Mouse (Mus musculus) midbrain, embryonic 15.5 days (tissue): Measurements from ENCODE around the gene Klc2. TPM values are rescaled to one million over a fixed set of nuclear protein-coding genes. Genes with fewer than 3 reads are reported as not detected.

Source experiments
- ATAC-seq: fragments of 200-750 bp; cut with Nextera tagmentation; replicated peaks from 2 replicates; pipeline ENCODE4 v1.8.0; 2017; ENCODE audit warnings: moderate TSS enrichment
- H3K27ac ChIP-seq: fragments of 300-500 bp; sonication (generic); 2 replicates; pipeline ENCODE4 v1.5.1; 2015; ENCODE audit warnings: mild to moderate bottlenecking, inconsistent platforms
- H3K27me3 ChIP-seq: fragments of 300-500 bp; sonication (generic); replicated peaks from 2 replicates; pipeline ENCODE4 v1.6.1; 2015; ENCODE audit warnings: inconsistent platforms
- H3K36me3 ChIP-seq: fragments of 300-500 bp; sonication (generic); replicated peaks from 2 replicates; pipeline ENCODE4 v1.6.1; 2015; ENCODE audit warnings: inconsistent platforms
- H3K4me1 ChIP-seq: fragments of 300-500 bp; sonication (generic); 2 replicates; pipeline ENCODE4 v1.6.1; 2015; ENCODE audit warnings: inconsistent platforms
- H3K4me2 ChIP-seq: fragments of 300-500 bp; sonication (generic); 2 replicates; pipeline ENCODE4 v1.6.1; 2015; ENCODE audit warnings: inconsistent platforms, mild to moderate bottlenecking, moderate library complexity
- H3K4me3 ChIP-seq: fragments of 300-500 bp; sonication (generic); 2 replicates; pipeline ENCODE4 v1.5.1; 2015; ENCODE audit warnings: mild to moderate bottlenecking, inconsistent platforms
- H3K9ac ChIP-seq: fragments of 300-500 bp; sonication (generic); 2 replicates; pipeline ENCODE4 v1.6.1; 2015; ENCODE audit warnings: mild to moderate bottlenecking, inconsistent platforms
- H3K9me3 ChIP-seq: fragments of 300-500 bp; sonication (generic); 2 replicates; pipeline ENCODE4 v1.6.1; 2016; ENCODE audit warnings: inconsistent platforms
- WGBS: fragments of 180-500 bp; shearing (Covaris S2); methylation state at CpG from one replicate; pipeline ENCODE4 v1.1.7; 2015; ENCODE audit warnings: mixed read lengths; 5-methylcytosine and 5-hydroxymethylcytosine counted together
- polyA plus RNA-seq: library from polyadenylated mRNA; unstranded; fragments of >200 nt; fragmentation: Nextera tagmentation; extraction: Ambion mirVana; gene quantifications from 2 replicates; pipeline ENCODE4 v1.2.1, GENCODE M21; 2015

Klc2 gene
- polyA plus RNA-seq, 1 experiment from 2014 or later, result 76.8 TPM

GRCm38 (mm10) chr19:5084834-5085144, 33.6 kb downstream of the Klc2 start:
- 2% methylated on average over 15 of the region's 15 CpGs for WGBS
- peaks cover 37% of the 10 kb centered on the region for H3K4me1 ChIP-seq
- H3K4me2 ChIP-seq, result peak overlapping the region; percentile 82
- peaks cover 64% of the 10 kb centered on the region for H3K27me3 ChIP-seq
- peak overlapping the region; percentile 69 for H3K9ac ChIP-seq
- H3K4me3 ChIP-seq, result peak overlapping the region; percentile 68
- no peak overlapping the region for H3K27ac ChIP-seq
- ATAC-seq, result no peak
- 0 out of 2 replicates have a peak, but pooled peaks cover 1% of the 10 kb centered on the region for H3K36me3 ChIP-seq
- no peaks in the 10 kb centered on the region for H3K9me3 ChIP-seq

GRCm38 (mm10) chr19:5083961-5084833, 34.2 kb downstream of the Klc2 start:
- no peak overlapping the region for H3K27ac ChIP-seq

GRCm38 (mm10) chr19:5082596-5082995, 35.8 kb downstream of the Klc2 start:
- 75% methylated on average over 24 of the region's 24 CpGs for WGBS
- Histone ChIP-seq H3K27me3 (peaks cover 67% of the 10 kb centered on the region), H3K36me3 (no peaks in the 10 kb centered on the region)

More at GRCm38 (mm10) chr19:5083961-5084833, 34.2 kb downstream of the Klc2 start:
- Histone ChIP-seq H3K9ac (peak overlapping the region; percentile 69), H3K4me3 (peak overlapping the region; percentile 68), H3K27me3 (peaks cover 67% of the 10 kb centered on the region), H3K9me3 (no peaks in the 10 kb centered on the region), H3K36me3 (no peaks in the 10 kb centered on the region), H3K4me1 (peaks cover 31% of the 10 kb centered on the region), H3K4me2 (peak overlapping the region; percentile 82)
- no peak for ATAC-seq
- WGBS, result 71% methylated on average over 3 of the region's 3 CpGs

GRCm38 (mm10) chr19:5082005-5082404, 36.4 kb downstream of the Klc2 start:
- Histone ChIP-seq H3K4me2 (no peak overlapping the region), H3K9ac (no peak overlapping the region), H3K27ac (no peak overlapping the region), H3K27me3 (peaks cover 67% of the 10 kb centered on the region), H3K4me3 (no peak overlapping the region), H3K9me3 (no peaks in the 10 kb centered on the region), H3K36me3 (no peaks in the 10 kb centered on the region), H3K4me1 (peaks cover 19% of the 10 kb centered on the region)
- ATAC-seq, result no peak
- WGBS, result 71% methylated on average over 18 of the region's 18 CpGs

More at GRCm38 (mm10) chr19:5082596-5082995, 35.8 kb downstream of the Klc2 start:
- H3K4me1 ChIP-seq, result peaks cover 24% of the 10 kb centered on the region
- no peak overlapping the region for H3K27ac ChIP-seq
- H3K9me3 ChIP-seq, result no peaks in the 10 kb centered on the region
- H3K4me2 ChIP-seq, result no peak overlapping the region
- H3K4me3 ChIP-seq, result no peak overlapping the region
- H3K9ac ChIP-seq, result no peak overlapping the region
- no peak for ATAC-seq

GRCm38 (mm10) chr19:5079279-5079678, 39.1 kb downstream of the Klc2 start:
- Histone ChIP-seq H3K9me3 (no peaks in the 10 kb centered on the region), H3K27me3 (peaks cover 55% of the 10 kb centered on the region), H3K27ac (no peak overlapping the region), H3K4me3 (no peak overlapping the region), H3K4me2 (no peak overlapping the region), H3K36me3 (no peaks in the 10 kb centered on the region), H3K9ac (no peak overlapping the region), H3K4me1 (peaks cover 4% of the 10 kb centered on the region)
- WGBS, result 91% methylated on average over 1 of the region's 1 CpGs
- no peak for ATAC-seq

GRCm38 (mm10) chr19:5073518-5073917, 44.8 kb downstream of the Klc2 start:
- Histone ChIP-seq H3K27ac (no peak overlapping the region), H3K4me3 (no peak overlapping the region), H3K4me2 (no peak overlapping the region), H3K9ac (no peak overlapping the region), H3K27me3 (peaks cover 23% of the 10 kb centered on the region), H3K36me3 (no peaks in the 10 kb centered on the region), H3K9me3 (no peaks in the 10 kb centered on the region), H3K4me1 (peaks cover 26% of the 10 kb centered on the region)
- ATAC-seq, result no peak
- WGBS, result 43% methylated on average over 5 of the region's 5 CpGs

DNA sequence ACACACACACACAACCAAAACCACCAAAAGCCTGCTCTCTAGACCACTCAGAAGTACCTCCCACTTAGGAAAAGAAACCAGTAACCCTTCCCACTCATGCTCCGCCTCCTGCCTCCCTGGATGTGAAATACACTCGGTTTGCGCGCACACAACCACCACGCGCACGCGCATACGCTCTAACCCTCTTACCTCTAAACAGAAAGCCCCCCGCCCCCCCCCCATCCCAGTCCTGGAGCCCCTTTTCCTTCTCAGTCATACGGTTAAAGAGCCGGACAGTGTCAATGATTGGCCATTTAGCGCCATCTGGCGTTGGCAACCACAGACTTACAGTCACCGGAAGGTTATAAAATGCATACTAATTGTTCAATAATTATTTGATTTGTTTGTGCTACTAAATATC, 45.3 kb downstream of the Klc2 start:
- peaks cover 28% of the 10 kb centered on the region for H3K27me3 ChIP-seq
- WGBS, result 1% methylated on average over 15 of the region's 15 CpGs
- peaks cover 31% of the 10 kb centered on the region for H3K4me1 ChIP-seq
- peak overlapping the region; percentile 83 for H3K4me2 ChIP-seq
- no peaks in the 10 kb centered on the region for H3K36me3 ChIP-seq
- H3K9me3 ChIP-seq, result no peaks in the 10 kb centered on the region
- ATAC-seq, result no peak
- H3K4me3 ChIP-seq, result peak overlapping the region; percentile 43
- H3K27ac ChIP-seq, result no peak overlapping the region
- H3K9ac ChIP-seq, result no peak overlapping the region

DNA sequence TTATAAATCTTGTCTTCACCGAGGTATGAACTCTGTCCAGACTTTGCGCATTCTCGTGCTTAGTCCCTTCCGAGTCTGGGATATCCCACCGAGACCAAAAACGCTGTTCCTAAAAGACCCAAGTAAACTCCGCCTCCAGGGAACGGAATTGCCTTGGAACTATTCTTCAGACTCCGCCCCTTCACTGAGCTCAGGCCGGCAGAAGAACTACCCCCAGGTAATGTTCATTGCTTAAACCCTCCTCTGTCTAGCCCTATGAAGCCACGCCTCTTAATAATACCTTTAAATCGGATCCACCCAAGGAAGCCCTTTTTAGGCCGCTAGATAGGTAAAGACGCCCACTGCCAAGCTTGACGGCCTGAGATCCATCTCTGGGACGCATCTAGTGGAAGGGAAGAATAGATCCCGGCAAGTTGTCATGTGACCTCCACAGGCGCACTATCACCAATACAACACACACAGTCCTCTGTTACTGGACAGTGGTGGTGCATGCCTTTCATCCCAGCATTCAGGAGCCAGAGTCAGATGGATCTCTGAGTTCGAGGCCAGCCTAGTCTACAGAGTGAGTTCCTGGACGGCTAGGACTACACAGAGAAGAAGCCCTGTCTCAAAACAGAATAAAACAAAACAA, 45.9 kb downstream of the Klc2 start:
- peak; percentile 21; the same call in 1 of the 2 replicates for ATAC-seq

DNA sequence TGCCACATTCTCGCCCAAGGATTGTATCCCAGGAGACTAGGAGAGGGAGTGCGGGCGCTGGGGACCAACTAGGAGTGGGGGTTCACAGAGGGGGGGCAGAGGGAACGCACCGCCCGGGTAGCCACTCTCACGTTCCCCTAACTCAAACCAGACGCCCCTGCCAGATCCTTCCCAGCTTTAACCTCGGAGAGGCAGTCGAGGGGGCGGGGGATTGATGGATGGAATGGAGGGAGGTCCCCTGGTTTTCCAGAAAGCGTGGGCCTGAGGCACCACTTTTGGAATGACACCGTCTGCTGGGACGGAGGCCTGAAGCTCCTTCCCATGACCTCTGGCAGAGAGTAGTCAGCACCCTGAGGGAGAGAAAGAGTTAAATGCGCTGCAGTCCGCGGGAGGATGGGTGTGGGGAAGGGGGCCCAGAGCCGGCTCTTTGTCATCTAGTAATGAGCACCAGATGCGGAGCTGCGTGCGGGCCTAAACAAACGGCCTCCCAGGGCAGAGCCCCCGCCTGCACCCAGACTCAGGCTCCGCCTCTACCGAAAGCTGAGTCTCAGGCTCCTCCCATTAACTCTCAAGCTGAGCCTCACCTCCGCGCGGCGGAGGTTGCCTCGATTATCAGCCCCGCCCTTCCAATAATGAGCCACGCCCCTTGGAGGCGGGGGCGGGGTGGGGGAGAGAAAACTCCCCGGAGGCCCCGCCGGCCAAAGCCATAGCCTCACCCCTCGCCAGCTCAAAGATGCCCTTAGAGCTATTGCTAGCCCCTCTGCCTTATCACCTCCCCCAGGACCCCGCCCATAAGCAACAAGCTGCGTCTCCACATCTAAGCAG, 46.6 kb downstream of the Klc2 start:
- Histone ChIP-seq H3K27me3 (peaks cover 37% of the 10 kb centered on the region), H3K4me3 (peak overlapping the region; percentile 43), H3K9me3 (no peaks in the 10 kb centered on the region), H3K36me3 (no peaks in the 10 kb centered on the region), H3K9ac (peak overlapping the region; percentile 39), H3K4me2 (peak overlapping the region; percentile 83), H3K27ac (peak overlapping the region; percentile 39), H3K4me1 (peaks cover 42% of the 10 kb centered on the region)
- peak; percentile 74 for ATAC-seq
- under 1% methylated on average over 40 of the region's 40 CpGs for WGBS

More for the DNA sequence above, 45.9 kb downstream of the Klc2 start:
- Histone ChIP-seq H3K4me2 (peak overlapping the region; percentile 83), H3K27me3 (peaks cover 30% of the 10 kb centered on the region), H3K9ac (peak overlapping the region; percentile 39; the same call in 1 of the 2 replicates), H3K4me1 (peaks cover 35% of the 10 kb centered on the region), H3K27ac (0 out of 2 replicates have a peak overlapping the region, but pooled peaks have one; percentile 29), H3K9me3 (no peaks in the 10 kb centered on the region), H3K4me3 (peak overlapping the region; percentile 43), H3K36me3 (no peaks in the 10 kb centered on the region)
- WGBS, result 3% methylated on average over 20 of the region's 20 CpGs

DNA sequence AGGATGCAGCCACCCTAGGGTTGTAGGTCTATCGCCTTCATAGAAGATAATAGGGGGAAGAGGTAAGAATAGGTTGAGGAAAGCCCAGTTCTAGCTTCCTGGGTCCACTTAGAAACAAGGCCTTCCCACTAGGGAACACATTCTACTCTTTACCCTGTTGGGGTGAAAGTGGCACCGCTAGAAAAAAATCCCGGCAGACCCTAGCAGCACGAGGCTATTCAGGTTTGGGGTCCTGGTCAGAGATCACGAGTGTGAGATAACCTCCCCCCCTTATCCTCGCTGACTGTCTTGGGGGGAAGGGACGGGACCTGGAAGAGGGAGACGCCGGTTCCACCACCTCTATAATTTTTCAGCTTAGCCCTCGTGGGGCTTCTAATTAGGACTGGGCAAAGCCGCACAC, 47.3 kb downstream of the Klc2 start:
- ATAC-seq, result no peak
- Histone ChIP-seq H3K4me1 (peaks cover 42% of the 10 kb centered on the region), H3K4me3 (peak overlapping the region; percentile 43), H3K9ac (peak overlapping the region; percentile 39), H3K27ac (peak overlapping the region; percentile 39; the same call in 1 of the 2 replicates), H3K27me3 (peaks cover 37% of the 10 kb centered on the region), H3K9me3 (no peaks in the 10 kb centered on the region), H3K4me2 (peak overlapping the region; percentile 83), H3K36me3 (no peaks in the 10 kb centered on the region)
- WGBS, result 5% methylated on average over 11 of the region's 11 CpGs

- no peak overlapping the region; the same call in 1 of the 2 replicates for H3K4me2 ChIP-seq
Measured at GRCm38 (mm10) chr19:5069978-5070377, 48.4 kb downstream of the Klc2 start.

DNA sequence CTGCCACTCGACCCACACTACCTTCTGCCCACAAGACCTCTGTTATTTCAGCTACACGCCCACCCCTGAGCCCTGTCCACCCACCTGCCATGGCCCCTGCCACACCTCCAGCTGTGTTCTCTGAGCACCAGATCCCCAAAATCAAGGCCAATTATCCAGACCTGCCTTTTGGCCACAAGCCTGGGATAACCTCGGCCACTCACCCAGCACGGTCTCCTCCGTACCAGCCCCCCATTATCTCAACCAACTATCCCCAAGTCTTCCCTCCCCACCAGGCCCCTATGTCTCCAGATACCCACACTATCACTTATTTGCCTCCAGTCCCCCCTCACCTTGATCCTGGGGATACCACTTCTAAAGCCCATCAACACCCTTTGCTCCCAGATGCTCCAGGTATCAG, 48.9 kb downstream of the Klc2 start:
- H3K4me3 ChIP-seq, result no peak overlapping the region
- H3K27me3 ChIP-seq, result peaks cover 31% of the 10 kb centered on the region
- WGBS, result 85% methylated on average over 5 of the region's 5 CpGs

More at GRCm38 (mm10) chr19:5069978-5070377, 48.4 kb downstream of the Klc2 start:
- WGBS, result 85% methylated on average over 7 of the region's 7 CpGs
- Histone ChIP-seq H3K9ac (no peak overlapping the region), H3K27ac (no peak overlapping the region), H3K36me3 (no peaks in the 10 kb centered on the region), H3K9me3 (no peaks in the 10 kb centered on the region), H3K4me3 (no peak overlapping the region), H3K4me1 (peaks cover 42% of the 10 kb centered on the region), H3K27me3 (peaks cover 34% of the 10 kb centered on the region)
- no peak for ATAC-seq

More for the DNA sequence above, 48.9 kb downstream of the Klc2 start:
- Histone ChIP-seq H3K4me2 (no peak overlapping the region; the same call in 1 of the 2 replicates), H3K36me3 (no peaks in the 10 kb centered on the region), H3K9ac (no peak overlapping the region), H3K9me3 (no peaks in the 10 kb centered on the region), H3K4me1 (peaks cover 42% of the 10 kb centered on the region), H3K27ac (no peak overlapping the region)
- ATAC-seq, result no peak
